In genomic region chr3:105521639-105522038, GRCm38 (mm10) we compare ENCODE assay signal across 15 mouse cellular contexts.
DNase-seq lines count a peak whose midpoint lies in the region; ATAC-seq and TF ChIP-seq lines count a peak whose summit lies in the region.
"Had no signal": no experiment of that assay in that cellular context is flagged by ENCODE, and none has a peak within 500 bp of the region (broad histone marks: within the 10 kb centered on the region; RNA-seq: fewer than 3 reads in every experiment).

No protein-coding gene starts in this region.

- peak overlapping the region; percentile 81 for H3K27ac ChIP-seq in cerebellum, adult 2 months (ENCODE audit: insufficient read depth, low read length)
- H3K27ac ChIP-seq in heart, embryonic 13.5 days (replicated peaks) = peak overlapping the region; percentile 72
- H3K27ac ChIP-seq in midbrain, embryonic 11.5 days (ENCODE audit: low read depth, low read length) = no peak overlapping the region
- no peak overlapping the region for H3K27ac ChIP-seq in midbrain, embryonic 10.5 days (replicated peaks)
- H3K27ac ChIP-seq in stomach, postnatal 0 days (replicated peaks) = 0 out of 2 replicates have a peak overlapping the region, but pooled peaks have one; percentile 18
- H3K27ac ChIP-seq: embryonic facial prominence, embryonic 12.5 days; limb, embryonic 10.5 days; liver, embryonic 13.5 days had no signal

- no peaks in the 10 kb centered on the region for H3K36me3 ChIP-seq in heart, embryonic 13.5 days
- no peaks in the 10 kb centered on the region for H3K36me3 ChIP-seq in midbrain, embryonic 11.5 days (ENCODE audit: control insufficient read depth, insufficient read depth, low read length)
- no peaks in the 10 kb centered on the region for H3K36me3 ChIP-seq in midbrain, embryonic 10.5 days
- no peaks in the 10 kb centered on the region for H3K36me3 ChIP-seq in stomach, postnatal 0 days (ENCODE audit: control insufficient read depth, insufficient read depth, low read length)
- H3K36me3 ChIP-seq: embryonic facial prominence, embryonic 12.5 days; limb, embryonic 10.5 days; liver, embryonic 13.5 days had no signal

- no peak for TF ChIP-seq POLR2A in cerebellum, adult 2 months (IDR thresholded peaks at IDR 0.05; ENCODE audit: borderline replicate concordance, insufficient read depth, low read length)

- DNase-seq in cerebellum, adult 2 months = no peak
- DNase-seq in cerebellum, postnatal 4 days (ENCODE audit: low spot score in 2 of 2) = no peak
- DNase-seq in heart, postnatal 36 days = no peak
- DNase-seq in midbrain, embryonic 11.5 days (ENCODE audit: low spot score, missing footprints) = peak; percentile 69
- no peak for DNase-seq in midbrain, embryonic 10.5 days (ENCODE audit: low spot score)
- DNase-seq in stomach, postnatal 0 days (ENCODE audit: low spot score) = no peak
- no peak for DNase-seq in ovary, postnatal 10 days (ENCODE audit: low spot score)
- DNase-seq: adrenal gland, postnatal 25 days; kidney, postnatal 4 days; liver, embryonic 13.5 days; thymus, postnatal 4 days had no signal

- H3K4me1 ChIP-seq in cerebellum, adult 2 months (ENCODE audit: control insufficient read depth, insufficient read depth, low read length) = peaks cover 26% of the 10 kb centered on the region
- H3K4me1 ChIP-seq in heart, embryonic 13.5 days = peaks cover 18% of the 10 kb centered on the region
- no peaks in the 10 kb centered on the region for H3K4me1 ChIP-seq in midbrain, embryonic 11.5 days (ENCODE audit: control insufficient read depth, insufficient read depth, low read length)
- H3K4me1 ChIP-seq in midbrain, embryonic 10.5 days = peaks cover 11% of the 10 kb centered on the region; the same call in 1 of the 2 replicates
- H3K4me1 ChIP-seq in stomach, postnatal 0 days (replicated peaks; ENCODE audit: control insufficient read depth, insufficient read depth) = no peaks in the 10 kb centered on the region
- H3K4me1 ChIP-seq: embryonic facial prominence, embryonic 12.5 days; limb, embryonic 10.5 days; liver, embryonic 13.5 days had no signal

- peak overlapping the region; percentile 46 for H3K4me3 ChIP-seq in cerebellum, adult 2 months (replicated peaks; ENCODE audit: insufficient read depth, low read depth, low read length)
- H3K4me3 ChIP-seq in heart, embryonic 13.5 days = no peak overlapping the region
- no peak overlapping the region for H3K4me3 ChIP-seq in midbrain, embryonic 11.5 days (ENCODE audit: low read depth, low read length)
- H3K4me3 ChIP-seq in midbrain, embryonic 10.5 days = no peak overlapping the region
- H3K4me3 ChIP-seq in stomach, postnatal 0 days (ENCODE audit: low read depth, low read length) = no peak overlapping the region
- H3K4me3 ChIP-seq: embryonic facial prominence, embryonic 12.5 days; limb, embryonic 10.5 days; liver, embryonic 13.5 days had no signal

- H3K9ac ChIP-seq in heart, embryonic 13.5 days = no peak overlapping the region
- no peak overlapping the region for H3K9ac ChIP-seq in midbrain, embryonic 11.5 days (ENCODE audit: low read length)
- no peak overlapping the region for H3K9ac ChIP-seq in stomach, postnatal 0 days (ENCODE audit: low read length)
- H3K9ac ChIP-seq: embryonic facial prominence, embryonic 12.5 days; liver, embryonic 13.5 days had no signal

- intact Hi-C loops in heart, postnatal 36 days (cut with DNase I) = loop anchor here (2.0 kb wide), 1 partner anchor 17 kb away; no protein-coding TSS in a partner anchor

- no peak for ATAC-seq in heart, embryonic 13.5 days (ENCODE audit: extremely low read depth, insufficient number of reproducible peaks, low FRiP score, low TSS enrichment)
- no peak for ATAC-seq in midbrain, embryonic 11.5 days (ENCODE audit: low FRiP score)
- ATAC-seq in stomach, postnatal 0 days (ENCODE audit: low FRiP score, low TSS enrichment) = no peak
- ATAC-seq: inflammation-experienced regulatory T-cells, adult 6 months had no signal

- WGBS in cerebellum, adult 2 months = 33% methylated on average over 4 of the region's 4 CpGs
- WGBS in heart, embryonic 13.5 days = 49% methylated on average over 4 of the region's 4 CpGs
- WGBS in midbrain, embryonic 11.5 days = 88% methylated on average over 4 of the region's 4 CpGs
- WGBS in midbrain, embryonic 10.5 days = 91% methylated on average over 4 of the region's 4 CpGs
- WGBS in stomach, postnatal 0 days = 72% methylated on average over 4 of the region's 4 CpGs

- H3K9me3 ChIP-seq in heart, embryonic 13.5 days = no peaks in the 10 kb centered on the region
- H3K9me3 ChIP-seq in midbrain, embryonic 11.5 days (ENCODE audit: control insufficient read depth, low read length) = no peaks in the 10 kb centered on the region
- no peaks in the 10 kb centered on the region for H3K9me3 ChIP-seq in midbrain, embryonic 10.5 days (replicated peaks)
- no peaks in the 10 kb centered on the region for H3K9me3 ChIP-seq in stomach, postnatal 0 days (ENCODE audit: control insufficient read depth, low read length)
- H3K9me3 ChIP-seq: embryonic facial prominence, embryonic 12.5 days; limb, embryonic 10.5 days; liver, embryonic 13.5 days had no signal

- no peak for TF ChIP-seq EP300 in stomach, postnatal 0 days (optimal IDR thresholded peaks at IDR 0.05)

- TF ChIP-seq CTCF in cerebellum, adult 2 months (IDR thresholded peaks at IDR 0.05; ENCODE audit: borderline replicate concordance, insufficient read depth, low read depth, low read length) = no peak
- no peak for TF ChIP-seq CTCF in stomach, postnatal 0 days (IDR thresholded peaks at IDR 0.05; ENCODE audit: low read depth)

- peak overlapping the region; percentile 52 for H3K4me2 ChIP-seq in heart, embryonic 13.5 days
- no peak overlapping the region for H3K4me2 ChIP-seq in midbrain, embryonic 11.5 days
- H3K4me2 ChIP-seq in stomach, postnatal 0 days (replicated peaks; ENCODE audit: low read depth) = no peak overlapping the region
- H3K4me2 ChIP-seq: embryonic facial prominence, embryonic 12.5 days; liver, embryonic 13.5 days had no signal

- H3K27me3 ChIP-seq in cerebellum, adult 2 months (ENCODE audit: control insufficient read depth, insufficient read depth, low read length) = no peaks in the 10 kb centered on the region
- H3K27me3 ChIP-seq in heart, embryonic 13.5 days (replicated peaks) = peaks cover 2% of the 10 kb centered on the region; the same call in 1 of the 2 replicates
- H3K27me3 ChIP-seq in midbrain, embryonic 11.5 days (ENCODE audit: control insufficient read depth, insufficient read depth, low read length) = no peaks in the 10 kb centered on the region
- no peaks in the 10 kb centered on the region for H3K27me3 ChIP-seq in midbrain, embryonic 10.5 days (ENCODE audit: low read depth, poor library complexity, severe bottlenecking)
- H3K27me3 ChIP-seq in stomach, postnatal 0 days (ENCODE audit: control insufficient read depth, insufficient read depth, low read length) = no peaks in the 10 kb centered on the region
- H3K27me3 ChIP-seq: embryonic facial prominence, embryonic 12.5 days had no signal

Comparison
In these comparisons a context has a peak if more than half of its experiments do, and no peak if none do; other contexts are left out.
1. H3K27ac ChIP-seq: peak in cerebellum, adult 2 months (single experiment), heart, embryonic 13.5 days (single experiment) and stomach, postnatal 0 days (single experiment); none in midbrain, embryonic 11.5 days (single experiment) and midbrain, embryonic 10.5 days (single experiment).